Mouse (Mus musculus) heart, embryonic 13.5 days (tissue): ENCODE measurements around the gene Vmn1r40. TPM values are rescaled to one million over a fixed set of nuclear protein-coding genes. Genes with fewer than 3 reads are reported as not detected.

ENCODE experiments used
- ATAC-seq: fragments of 200-750 bp; cut with Nextera tagmentation; 2 replicates; pipeline ENCODE4 v1.8.0; 2017; ENCODE audit warnings: moderate TSS enrichment; ENCODE audit not compliant: insufficient number of reproducible peaks, low FRiP score, low TSS enrichment; ENCODE audit errors: extremely low read depth
- H3K27ac ChIP-seq: fragments of 300-500 bp; sonication (generic); replicated peaks from 2 replicates; pipeline ENCODE4 v1.5.1; 2015; ENCODE audit warnings: moderate library complexity, mild to moderate bottlenecking, inconsistent platforms
- H3K27me3 ChIP-seq: fragments of 300-500 bp; sonication (generic); replicated peaks from 2 replicates; pipeline ENCODE4 v1.6.1; 2015; ENCODE audit warnings: mild to moderate bottlenecking, inconsistent platforms
- H3K36me3 ChIP-seq: fragments of 300-500 bp; sonication (generic); 2 replicates; pipeline ENCODE4 v1.6.1; 2015; ENCODE audit warnings: mild to moderate bottlenecking, inconsistent platforms
- H3K4me1 ChIP-seq: fragments of 300-500 bp; sonication (generic); 2 replicates; pipeline ENCODE4 v1.6.1; 2015; ENCODE audit warnings: inconsistent platforms
- H3K4me2 ChIP-seq: fragments of 300-500 bp; sonication (generic); 2 replicates; pipeline ENCODE4 v1.6.1; 2015; ENCODE audit warnings: inconsistent platforms, mild to moderate bottlenecking, moderate library complexity
- H3K4me3 ChIP-seq: fragments of 300-500 bp; sonication (generic); 2 replicates; pipeline ENCODE4 v1.5.1; 2015; ENCODE audit warnings: moderate library complexity, mild to moderate bottlenecking, inconsistent platforms
- H3K9ac ChIP-seq: fragments of 300-500 bp; sonication (generic); 2 replicates; pipeline ENCODE4 v1.6.1; 2015; ENCODE audit warnings: inconsistent platforms, mild to moderate bottlenecking, moderate library complexity
- H3K9me3 ChIP-seq: fragments of 300-500 bp; sonication (generic); 2 replicates; pipeline ENCODE4 v1.6.1; 2016; ENCODE audit warnings: inconsistent platforms
- WGBS: fragments of 180-500 bp; shearing (Covaris S2); methylation state at CpG from one replicate; pipeline ENCODE4 v1.1.7; 2015; ENCODE audit warnings: mixed read lengths; 5-methylcytosine and 5-hydroxymethylcytosine counted together
- polyA plus RNA-seq: library from polyadenylated mRNA; unstranded; fragments of >200 nt; fragmentation: Nextera tagmentation; extraction: Ambion mirVana; gene quantifications from 2 replicates; pipeline ENCODE4 v1.2.1, GENCODE M21; 2015

Gene Vmn1r40
- polyA plus RNA-seq, 1 experiment from 2014 or later, result not detected

DNA sequence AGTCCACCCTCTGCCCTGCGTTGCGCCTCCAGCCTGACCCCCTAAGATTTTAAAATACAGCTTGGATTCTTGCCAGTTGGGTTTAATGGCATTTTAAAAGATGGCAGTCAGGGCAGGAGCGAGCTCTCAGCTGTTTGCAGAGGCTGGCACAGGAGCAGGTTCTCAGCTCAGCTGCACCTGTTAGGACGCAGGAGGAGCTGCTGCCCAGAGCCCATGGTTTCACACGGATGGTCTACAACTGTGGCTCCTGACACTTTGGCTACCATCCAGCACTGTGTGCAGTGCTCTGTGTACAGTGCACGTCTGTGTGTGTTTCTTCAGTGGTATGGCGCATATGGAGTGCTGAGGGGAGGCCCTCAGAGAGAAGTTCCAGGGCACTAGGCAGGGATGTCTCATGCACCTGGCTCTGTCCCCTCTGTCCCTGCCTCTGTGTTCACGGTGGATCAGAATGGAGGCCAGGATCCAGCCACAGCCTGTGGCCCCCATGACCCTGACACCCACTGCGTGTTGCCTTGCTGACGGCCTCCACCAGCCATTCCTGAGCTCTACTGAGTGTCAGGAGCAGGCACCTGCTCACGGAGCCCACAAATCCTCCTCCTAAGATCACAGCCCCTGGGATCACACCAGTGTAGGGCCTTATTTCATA, 34.1 kb upstream of the Vmn1r40 start:
- no peak overlapping the region for H3K9ac ChIP-seq
- peaks cover 24% of the 10 kb centered on the region for H3K36me3 ChIP-seq
- H3K27ac ChIP-seq, result no peak overlapping the region
- no peak overlapping the region for H3K4me2 ChIP-seq
- no peaks in the 10 kb centered on the region for H3K4me1 ChIP-seq
- WGBS, result 83% methylated on average over 11 of the region's 11 CpGs
- no peaks in the 10 kb centered on the region for H3K9me3 ChIP-seq
- ATAC-seq, result no peak
- H3K4me3 ChIP-seq, result no peak overlapping the region
- no peaks in the 10 kb centered on the region for H3K27me3 ChIP-seq

GRCm38 (mm10) chr6:89678522-89678921, 28.8 kb upstream of the Vmn1r40 start:
- 70% methylated on average over 4 of the region's 4 CpGs for WGBS
- Histone ChIP-seq H3K9ac (no peak overlapping the region), H3K27ac (no peak overlapping the region), H3K36me3 (peaks cover 18% of the 10 kb centered on the region), H3K4me1 (no peaks in the 10 kb centered on the region), H3K9me3 (no peaks in the 10 kb centered on the region), H3K27me3 (no peaks in the 10 kb centered on the region), H3K4me2 (no peak overlapping the region), H3K4me3 (no peak overlapping the region)
- ATAC-seq, result no peak

DNA sequence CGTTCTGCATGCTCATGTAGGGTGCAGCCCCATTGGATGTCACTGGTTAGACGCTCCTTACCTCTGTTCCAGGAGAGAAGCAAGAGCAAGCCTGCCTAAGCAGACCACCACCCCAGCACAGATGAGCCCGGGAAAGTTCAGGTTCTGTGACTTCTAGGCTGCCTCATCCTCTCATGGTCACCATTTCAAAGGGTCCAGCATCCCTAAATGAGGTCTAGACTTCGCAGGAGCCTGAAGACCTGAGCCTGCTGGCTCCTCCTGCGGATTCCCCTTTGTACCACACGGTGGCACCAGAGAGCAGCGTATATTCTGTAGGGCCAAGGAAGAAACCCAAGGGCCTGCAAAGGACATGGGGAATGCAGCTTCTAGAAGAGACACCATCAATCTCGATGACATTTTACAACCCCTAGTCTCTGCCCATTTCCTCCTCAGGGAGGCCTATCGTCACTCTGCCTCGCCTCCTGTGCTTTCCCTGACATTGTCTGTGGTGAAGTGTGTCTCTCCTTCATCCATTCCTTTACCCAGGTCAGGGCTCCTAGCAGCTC, 28.0 kb upstream of the Vmn1r40 start:
- H3K27me3 ChIP-seq, result no peaks in the 10 kb centered on the region
- no peak overlapping the region for H3K9ac ChIP-seq
- no peaks in the 10 kb centered on the region for H3K4me1 ChIP-seq
- H3K36me3 ChIP-seq, result peaks cover 17% of the 10 kb centered on the region
- WGBS, result 15% methylated on average over 10 of the region's 10 CpGs
- H3K4me3 ChIP-seq, result no peak overlapping the region
- H3K27ac ChIP-seq, result no peak overlapping the region
- ATAC-seq, result no peak
- H3K4me2 ChIP-seq, result no peak overlapping the region
- no peaks in the 10 kb centered on the region for H3K9me3 ChIP-seq

GRCm38 (mm10) chr6:89680155-89680554, 27.2 kb upstream of the Vmn1r40 start:
- 9% methylated on average over 8 of the region's 8 CpGs for WGBS
- no peak for ATAC-seq

DNA sequence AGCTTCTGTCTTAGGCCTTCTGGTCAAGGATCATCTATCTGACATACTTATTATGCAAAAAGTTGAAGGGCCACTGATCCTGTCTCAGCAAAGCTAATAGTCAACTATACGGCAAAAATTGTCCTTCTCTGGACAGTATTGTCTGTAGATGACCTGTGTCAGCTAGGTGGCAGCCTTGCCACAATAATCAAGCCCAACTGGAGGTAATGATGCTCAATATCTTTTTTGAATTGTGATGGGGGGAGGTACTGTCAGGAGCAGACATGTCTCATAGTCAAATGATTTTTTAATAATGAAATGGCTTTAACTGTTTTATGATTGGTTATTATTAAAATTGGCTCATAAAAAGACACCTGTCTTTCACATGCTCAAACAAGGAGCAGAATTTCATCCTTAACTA, 23.1 kb upstream of the Vmn1r40 start:
- Histone ChIP-seq H3K4me1 (no peaks in the 10 kb centered on the region), H3K4me3 (no peak overlapping the region), H3K4me2 (no peak overlapping the region), H3K9ac (no peak overlapping the region), H3K36me3 (no peaks in the 10 kb centered on the region), H3K9me3 (no peaks in the 10 kb centered on the region), H3K27ac (no peak overlapping the region), H3K27me3 (no peaks in the 10 kb centered on the region)
- 48% methylated on average over 1 of the region's 1 CpGs for WGBS
- ATAC-seq, result no peak

More at GRCm38 (mm10) chr6:89680155-89680554, 27.2 kb upstream of the Vmn1r40 start:
- Histone ChIP-seq H3K4me3 (no peak overlapping the region), H3K9me3 (no peaks in the 10 kb centered on the region), H3K36me3 (peaks cover 12% of the 10 kb centered on the region), H3K4me2 (no peak overlapping the region), H3K4me1 (no peaks in the 10 kb centered on the region), H3K9ac (no peak overlapping the region), H3K27me3 (no peaks in the 10 kb centered on the region), H3K27ac (no peak overlapping the region)

DNA sequence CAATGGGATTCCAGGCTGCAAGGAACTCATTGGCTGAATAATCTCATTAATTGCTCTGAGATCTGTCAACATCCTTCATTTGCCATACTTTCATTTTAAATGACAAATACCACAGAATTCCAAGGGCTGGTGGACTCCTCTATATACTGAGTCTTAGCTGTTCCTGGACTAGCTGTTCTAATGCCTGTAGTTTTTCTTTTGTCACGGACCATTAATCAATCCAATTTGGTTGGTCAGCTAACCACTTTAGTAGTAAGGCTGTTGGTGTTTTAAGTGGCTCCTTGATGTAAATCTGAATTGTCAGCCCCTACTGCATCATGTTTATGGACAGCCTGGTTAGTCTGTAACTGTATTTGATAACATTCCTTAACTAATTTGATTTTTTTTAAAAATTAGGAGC, 20.2 kb upstream of the Vmn1r40 start:
- 65% methylated on average over 1 of the region's 1 CpGs for WGBS
- H3K27ac ChIP-seq, result no peak overlapping the region
- H3K4me3 ChIP-seq, result no peak overlapping the region
- no peaks in the 10 kb centered on the region for H3K27me3 ChIP-seq
- no peak overlapping the region for H3K9ac ChIP-seq
- H3K9me3 ChIP-seq, result no peaks in the 10 kb centered on the region
- no peaks in the 10 kb centered on the region for H3K4me1 ChIP-seq
- ATAC-seq, result no peak
- H3K4me2 ChIP-seq, result no peak overlapping the region
- H3K36me3 ChIP-seq, result no peaks in the 10 kb centered on the region

DNA sequence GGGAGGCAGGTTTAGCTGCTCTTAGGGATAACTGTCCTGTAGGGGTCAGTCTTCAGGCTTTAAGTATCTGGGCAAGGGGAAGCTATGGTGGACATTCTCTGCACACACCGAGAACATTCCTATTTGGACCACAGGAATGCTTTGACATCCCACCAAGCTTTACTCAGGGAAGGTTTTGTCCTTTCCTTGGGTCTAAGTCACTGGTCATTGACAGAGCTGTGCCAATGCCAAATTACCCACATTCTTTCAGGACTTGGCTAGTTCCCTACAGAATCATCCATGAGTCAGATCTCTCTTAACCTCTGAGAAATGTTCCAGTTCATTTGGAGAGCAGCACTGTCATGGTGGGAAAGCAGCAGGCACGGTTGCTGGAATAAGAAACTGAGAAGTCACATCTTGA, 716 bp upstream of the Vmn1r40 start:
- Histone ChIP-seq H3K9me3 (no peaks in the 10 kb centered on the region), H3K27ac (no peak overlapping the region), H3K4me3 (no peak overlapping the region), H3K4me2 (no peak overlapping the region), H3K27me3 (no peaks in the 10 kb centered on the region), H3K4me1 (no peaks in the 10 kb centered on the region), H3K9ac (no peak overlapping the region), H3K36me3 (no peaks in the 10 kb centered on the region)
- WGBS, result 67% methylated on average over 2 of the region's 2 CpGs
- ATAC-seq, result no peak

GRCm38 (mm10) chr6:89718051-89718450, 10.7 kb downstream of the Vmn1r40 start:
- no peak overlapping the region for H3K9ac ChIP-seq
- H3K9me3 ChIP-seq, result no peaks in the 10 kb centered on the region
- no peaks in the 10 kb centered on the region for H3K27me3 ChIP-seq
- no peaks in the 10 kb centered on the region for H3K36me3 ChIP-seq
- H3K4me1 ChIP-seq, result no peaks in the 10 kb centered on the region
- H3K4me3 ChIP-seq, result no peak overlapping the region
- H3K4me2 ChIP-seq, result no peak overlapping the region
- H3K27ac ChIP-seq, result no peak overlapping the region
- ATAC-seq, result no peak

- H3K4me3 ChIP-seq, result no peak within 1 kb of the TSS
- no peak within 1 kb of the TSS for H3K27ac ChIP-seq
- H3K4me2 ChIP-seq, result no peak within 1 kb of the TSS
- H3K9me3 ChIP-seq, result 0 out of 2 replicates have a peak, but pooled peaks cover 4% of the 10 kb centered on the region
- no peaks in the 10 kb centered on the region for H3K36me3 ChIP-seq
- H3K9ac ChIP-seq, result no peak within 1 kb of the TSS
- no peaks in the 10 kb centered on the region for H3K27me3 ChIP-seq
- H3K4me1 ChIP-seq, result no peaks in the 10 kb centered on the region
- ATAC-seq, result no peak
Observed at GRCm38 (mm10) chr6:89740466-89740865, 33.1 kb downstream of the Vmn1r40 start, which contains the start of gene Vmn1r41. Vmn1r41 (plus strand) TSS chr6:89740766.

DNA sequence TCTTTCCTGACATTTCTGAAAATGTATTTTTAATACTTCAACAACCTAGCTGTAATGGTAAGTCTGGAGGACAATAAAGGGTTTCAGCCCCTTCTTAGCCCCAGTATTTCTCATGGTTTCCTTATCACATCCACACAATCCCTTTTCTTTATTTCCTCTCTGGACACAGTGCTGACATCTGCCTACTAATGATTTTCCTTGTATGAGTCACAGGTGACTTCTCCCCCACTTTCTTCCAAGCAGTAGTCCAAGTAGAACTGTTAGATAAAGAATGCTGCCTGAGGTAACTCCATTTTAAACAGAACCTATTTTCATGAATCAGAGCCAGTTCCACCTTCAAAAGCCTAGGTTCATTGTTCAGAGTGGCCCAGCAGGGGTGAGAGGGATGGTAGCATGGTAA, 35.5 kb downstream of the Vmn1r40 start:
- H3K9ac ChIP-seq, result no peak overlapping the region
- H3K9me3 ChIP-seq, result 0 out of 2 replicates have a peak, but pooled peaks cover 4% of the 10 kb centered on the region
- no peaks in the 10 kb centered on the region for H3K36me3 ChIP-seq
- H3K4me1 ChIP-seq, result no peaks in the 10 kb centered on the region
- no peak overlapping the region for H3K27ac ChIP-seq
- no peaks in the 10 kb centered on the region for H3K27me3 ChIP-seq
- H3K4me3 ChIP-seq, result no peak overlapping the region
- no peak overlapping the region for H3K4me2 ChIP-seq
- ATAC-seq, result no peak
